18 mouse cellular contexts compared by ENCODE assay signal in genomic region chr9:25260979-25261378, GRCm38 (mm10). TPM values are rescaled to one million over a fixed set of nuclear protein-coding genes. Genes with fewer than 3 reads are reported as not detected.
DNase-seq lines count a peak whose midpoint lies in the region; ATAC-seq lines count a peak whose summit lies in the region.
"Had no signal": no experiment of that assay in that cellular context is flagged by ENCODE, and none has a peak within 500 bp of the region (broad histone marks: within the 10 kb centered on the region; RNA-seq: fewer than 3 reads in every experiment).

No protein-coding gene starts in this region.

- no peak overlapping the region for H3K4me2 ChIP-seq in heart, embryonic 11.5 days
- H3K4me2 ChIP-seq: embryonic facial prominence, embryonic 12.5 days; forebrain, embryonic 15.5 days; heart, embryonic 13.5 days; intestine, embryonic 15.5 days had no signal

- H3K27ac ChIP-seq in heart, embryonic 11.5 days (ENCODE audit: low read depth, low read length), result no peak overlapping the region
- H3K27ac ChIP-seq: embryonic facial prominence, embryonic 12.5 days; forebrain, embryonic 15.5 days; heart, adult 2 months; heart, embryonic 13.5 days; intestine, embryonic 15.5 days had no signal

- no peak overlapping the region for H3K4me3 ChIP-seq in heart, embryonic 11.5 days (ENCODE audit: low read depth, low read length)
- H3K4me3 ChIP-seq: embryonic facial prominence, embryonic 12.5 days; forebrain, embryonic 15.5 days; heart, adult 2 months; heart, embryonic 13.5 days; intestine, embryonic 15.5 days had no signal

- no peaks in the 10 kb centered on the region for H3K4me1 ChIP-seq in heart, embryonic 11.5 days (ENCODE audit: control insufficient read depth, insufficient read depth, low read length)
- H3K4me1 ChIP-seq: embryonic facial prominence, embryonic 12.5 days had no signal

- H3K27me3 ChIP-seq in heart, embryonic 11.5 days (ENCODE audit: control insufficient read depth, insufficient read depth, low read length), result no peaks in the 10 kb centered on the region
- H3K27me3 ChIP-seq: embryonic facial prominence, embryonic 12.5 days; forebrain, embryonic 15.5 days; heart, embryonic 13.5 days; intestine, embryonic 15.5 days had no signal

- peak; percentile 44 for DNase-seq in A20 (ENCODE audit: low read depth, low spot score)
- DNase-seq in gastrocnemius, postnatal 14 days, result no peak
- no peak for DNase-seq in thymus, postnatal 14 days
- DNase-seq: adrenal gland, postnatal 10 days; cerebellum, adult 11 months; cerebellum, adult 8-10 months; heart, adult 2 months; heart, postnatal 36 days had no signal

- peaks cover 2% of the 10 kb centered on the region; the same call in 1 of the 2 replicates for H3K36me3 ChIP-seq in heart, embryonic 11.5 days (ENCODE audit: control insufficient read depth, insufficient read depth, low read length)
- H3K36me3 ChIP-seq: embryonic facial prominence, embryonic 12.5 days; intestine, embryonic 15.5 days had no signal

- no peak overlapping the region for H3K9ac ChIP-seq in heart, embryonic 11.5 days (ENCODE audit: low read depth, low read length)
- H3K9ac ChIP-seq: embryonic facial prominence, embryonic 12.5 days; forebrain, embryonic 15.5 days; heart, embryonic 13.5 days; intestine, embryonic 15.5 days had no signal

- ATAC-seq in activated CD4-positive, CD25-positive, alpha-beta regulatory T cell, adult 4 months, result peak; percentile 25
- ATAC-seq in inflammation-experienced regulatory T-cells, adult 6 months, result peak; percentile 30
- peak; percentile 75 for ATAC-seq in monocyte, adult 5-6 weeks (replicated peaks; ENCODE audit: insufficient number of reproducible peaks, low FRiP score, low TSS enrichment, poor library complexity, severe bottlenecking)
- ATAC-seq in heart, embryonic 11.5 days (replicated peaks; ENCODE audit: insufficient number of reproducible peaks, low FRiP score, low TSS enrichment), result no peak
- ATAC-seq: forebrain, embryonic 15.5 days; hindbrain, embryonic 16.5 days; intestine, embryonic 15.5 days had no signal

- intact Hi-C loops in gastrocnemius, postnatal 14 days (cut with DNase I; ENCODE audit: low total_unique reads), result no loop called here

- no peaks in the 10 kb centered on the region for H3K9me3 ChIP-seq in heart, embryonic 11.5 days (replicated peaks; ENCODE audit: control insufficient read depth, low read length)
- H3K9me3 ChIP-seq: embryonic facial prominence, embryonic 12.5 days; forebrain, embryonic 15.5 days; G1E; heart, embryonic 13.5 days; intestine, embryonic 15.5 days had no signal

RNA-seq across cellular contexts. Expression of gene Sept7, which starts 8.7 kb away (rescaled TPM):
- polyA plus RNA-seq in activated CD4-positive, CD25-positive, alpha-beta regulatory T cell, adult 4 months (2017; shearing (Covaris generic)), result 100 to 1,000 TPM; 425 to 492 TPM
- 100 to 1,000 TPM; 405 to 568 (median 467) TPM for polyA plus RNA-seq in inflammation-experienced regulatory T-cells, adult 6 months (2017; shearing (Covaris generic))
- 444 to 467 TPM (median 446 TPM) in 3 replicates for total RNA-seq in monocyte, adult 5-6 weeks (2017)
- total RNA-seq in gastrocnemius, postnatal 14 days (2021), result 10 to 100 TPM; 74.8 to 85.8 TPM
- 284 and 324 TPM in 2 replicates for polyA plus RNA-seq in heart, embryonic 11.5 days (2014; fragmentation: Nextera tagmentation; extraction: Ambion mirVana)
